Mouse (Mus musculus) CH12.LX (cell line): Measurements from ENCODE around the gene 1810062G17Rik. TPM values are rescaled to one million over a fixed set of nuclear protein-coding genes. Genes with fewer than 3 reads are reported as not detected.

Source experiments
- DNase-seq: peaks from one replicate; pipeline ENCODE4 v3.0.0-alpha.2; 2013; ENCODE audit errors: extremely low read depth
- H3K27ac ChIP-seq: 2 replicates; pipeline ENCODE4 v1.5.1; 2012; ENCODE audit warnings: low read depth, mild to moderate bottlenecking, control low read depth, moderate library complexity; ENCODE audit not compliant: insufficient read depth
- H3K27me3 ChIP-seq: replicated peaks from 2 replicates; pipeline ENCODE3; 2012; ENCODE audit warnings: inconsistent platforms
- H3K36me3 ChIP-seq, 2 experiments: replicated peaks in 1 of 2; 2 replicates each; pipeline versions ENCODE3 to v1.6.1; 2012; ENCODE audit warnings: inconsistent platforms in 1 of 2, low read length in 1 of 2, mild to moderate bottlenecking in 1 of 2, mixed read lengths in 1 of 2, moderate library complexity in 1 of 2; ENCODE audit not compliant: control insufficient read depth in 1 of 2, insufficient read depth in 1 of 2
- H3K4me1 ChIP-seq, 2 experiments: 2 replicates each; pipeline ENCODE4 v1.6.1; 2012; ENCODE audit warnings: inconsistent platforms in 1 of 2, moderate library complexity in 1 of 2; ENCODE audit not compliant: insufficient read depth in 2 of 2, control insufficient read depth in 1 of 2
- H3K4me2 ChIP-seq: 2 replicates; pipeline ENCODE4 v1.6.1; 2012; ENCODE audit warnings: low read depth, mild to moderate bottlenecking, control low read depth; ENCODE audit not compliant: poor library complexity, insufficient read depth, severe bottlenecking
- H3K4me3 ChIP-seq, 3 experiments: fragments of 150-350 bp in 1 of 3; sonication (generic) in 1 of 3; replicated peaks in 1 of 3; 2 replicates each; pipeline versions ENCODE3 to v1.5.1; 2011 to 2012; ENCODE audit warnings: low read depth in 2 of 3, low read length in 2 of 3, mild to moderate bottlenecking in 2 of 3, moderate library complexity in 2 of 3, control low read depth in 1 of 3, improper control_type of control experiment in 1 of 3, inconsistent platforms in 1 of 3, mixed read lengths in 1 of 3; ENCODE audit not compliant: poor library complexity in 1 of 3
- H3K79me2 ChIP-seq: replicated peaks from 2 replicates; pipeline ENCODE4 v1.6.1; 2012; ENCODE audit warnings: mild to moderate bottlenecking, moderate library complexity; ENCODE audit not compliant: control insufficient read depth, poor library complexity, insufficient read depth, severe bottlenecking; ENCODE audit errors: extremely low read depth
- H3K9ac ChIP-seq: 2 replicates; pipeline ENCODE4 v1.6.1; 2012; ENCODE audit warnings: low read depth, mild to moderate bottlenecking, control low read depth, moderate library complexity; ENCODE audit not compliant: insufficient read depth
- H3K9me3 ChIP-seq: replicated peaks from 2 replicates; pipeline ENCODE3; 2012; ENCODE audit warnings: low read length, inconsistent platforms, mixed read lengths
- BHLHE40 ChIP-seq: IDR thresholded peaks from 2 replicates; pipeline ENCODE4 v1.6.1; 2011; ENCODE audit warnings: mild to moderate bottlenecking, low read depth, low read length, improper control_type of control experiment
- CHD1 ChIP-seq: IDR thresholded peaks from 2 replicates; pipeline ENCODE4 v1.6.1; 2012; ENCODE audit warnings: low read depth, low read length, improper control_type of control experiment, inconsistent platforms
- CHD2 ChIP-seq: IDR thresholded peaks from 2 replicates; pipeline ENCODE4 v1.6.1; 2011; ENCODE audit warnings: low read length, improper control_type of control experiment
- CTCF ChIP-seq, 2 experiments: IDR thresholded peaks in 1 of 2; conservative IDR thresholded peaks in 1 of 2; 2 replicates each; pipeline ENCODE4 v1.5.1; 2011 to 2012; ENCODE audit warnings: low read depth in 2 of 2, low read length in 2 of 2, improper control_type of control experiment in 1 of 2, inconsistent platforms in 1 of 2, mild to moderate bottlenecking in 1 of 2, moderate library complexity in 1 of 2
- E2F4 ChIP-seq: IDR thresholded peaks from 2 replicates; pipeline ENCODE4 v1.6.1; 2011; ENCODE audit warnings: low read depth, low read length, improper control_type of control experiment; ENCODE audit not compliant: insufficient replicate concordance
- ELF1 ChIP-seq: IDR thresholded peaks from 2 replicates; pipeline ENCODE4 v1.6.1; 2014; ENCODE audit warnings: low read depth, mild to moderate bottlenecking, inconsistent platforms, low read length, improper control_type of control experiment
- EP300 ChIP-seq: IDR thresholded peaks from 2 replicates; pipeline ENCODE4 v1.6.1; 2011; ENCODE audit warnings: low read length, improper control_type of control experiment
- ETS1 ChIP-seq: conservative IDR thresholded peaks from 2 replicates; pipeline ENCODE4 v1.6.1; 2012; ENCODE audit warnings: low read depth, mild to moderate bottlenecking, inconsistent platforms, low read length, improper control_type of control experiment, moderate library complexity
- GABPA ChIP-seq: IDR thresholded peaks from 2 replicates; pipeline ENCODE4 v1.6.1; 2012; ENCODE audit warnings: low read depth, low read length, improper control_type of control experiment, inconsistent platforms; ENCODE audit not compliant: insufficient replicate concordance
- HCFC1 ChIP-seq: IDR thresholded peaks from 2 replicates; pipeline ENCODE4 v1.6.1; 2012; ENCODE audit warnings: low read depth, mild to moderate bottlenecking, inconsistent platforms, low read length, improper control_type of control experiment
- IRF4 ChIP-seq: IDR thresholded peaks from 2 replicates; pipeline ENCODE4 v1.6.1; 2014; ENCODE audit warnings: low read depth, mild to moderate bottlenecking, inconsistent platforms, low read length, improper control_type of control experiment
- JUND ChIP-seq: conservative IDR thresholded peaks from 2 replicates; pipeline ENCODE4 v1.6.1; 2011; ENCODE audit warnings: low read depth, low read length, improper control_type of control experiment
- KAT2A ChIP-seq: IDR thresholded peaks from 2 replicates; pipeline ENCODE4 v1.6.1; 2012; ENCODE audit warnings: low read length, improper control_type of control experiment, inconsistent platforms; ENCODE audit not compliant: insufficient replicate concordance
- MAX ChIP-seq: IDR thresholded peaks from 2 replicates; pipeline ENCODE4 v1.6.1; 2011; ENCODE audit warnings: low read length, improper control_type of control experiment
- MAZ ChIP-seq: IDR thresholded peaks from 2 replicates; pipeline ENCODE4 v1.6.1; 2012; ENCODE audit warnings: low read depth, mild to moderate bottlenecking, inconsistent platforms, low read length, improper control_type of control experiment, moderate library complexity
- MEF2A ChIP-seq: IDR thresholded peaks from 2 replicates; pipeline ENCODE4 v1.6.1; 2014; ENCODE audit warnings: low read depth, mild to moderate bottlenecking, inconsistent platforms, low read length, improper control_type of control experiment, borderline replicate concordance
- MYC ChIP-seq: IDR thresholded peaks from 2 replicates; pipeline ENCODE4 v1.6.1; 2011; ENCODE audit warnings: low read depth, mild to moderate bottlenecking, improper control_type of control experiment, low read length
- PAX5 ChIP-seq: IDR thresholded peaks from 2 replicates; pipeline ENCODE4 v1.6.1; 2012; ENCODE audit warnings: low read length, inconsistent platforms, mixed read lengths
- POLR2A ChIP-seq: IDR thresholded peaks from 2 replicates; pipeline ENCODE4 v1.6.1; 2011; ENCODE audit warnings: low read depth, mild to moderate bottlenecking, improper control_type of control experiment, low read length
- POLR2AphosphoS2 ChIP-seq: IDR thresholded peaks from 2 replicates; pipeline ENCODE4 v1.6.1; 2011; ENCODE audit warnings: low read depth, low read length, improper control_type of control experiment
- RCOR1 ChIP-seq: conservative IDR thresholded peaks from 2 replicates; pipeline ENCODE4 v1.6.1; 2012; ENCODE audit warnings: low read depth, mild to moderate bottlenecking, inconsistent platforms, low read length, improper control_type of control experiment
- SIN3A ChIP-seq: IDR thresholded peaks from 2 replicates; pipeline ENCODE4 v1.6.1; 2012; ENCODE audit warnings: low read length, improper control_type of control experiment, inconsistent platforms
- SMC3 ChIP-seq: IDR thresholded peaks from 2 replicates; pipeline ENCODE4 v1.6.1; 2011; ENCODE audit warnings: low read depth, low read length, improper control_type of control experiment
- TBP ChIP-seq: conservative IDR thresholded peaks from 2 replicates; pipeline ENCODE4 v1.6.1; 2011; ENCODE audit warnings: low read depth, low read length, improper control_type of control experiment
- TCF12 ChIP-seq: IDR thresholded peaks from 2 replicates; pipeline ENCODE4 v1.6.1; 2014; ENCODE audit warnings: low read depth, mild to moderate bottlenecking, inconsistent platforms, low read length, improper control_type of control experiment
- UBTF ChIP-seq: IDR thresholded peaks from 2 replicates; pipeline ENCODE4 v1.6.1; 2012; ENCODE audit warnings: low read depth, mild to moderate bottlenecking, inconsistent platforms, low read length, improper control_type of control experiment, moderate library complexity
- USF1 ChIP-seq: IDR thresholded peaks from 2 replicates; pipeline ENCODE4 v1.6.1; 2014; ENCODE audit warnings: low read depth, mild to moderate bottlenecking, inconsistent platforms, low read length, improper control_type of control experiment
- ZC3H11A ChIP-seq: IDR thresholded peaks from 2 replicates; pipeline ENCODE4 v1.6.1; 2012; ENCODE audit warnings: low read depth, mild to moderate bottlenecking, inconsistent platforms, low read length, improper control_type of control experiment
- ZKSCAN1 ChIP-seq: IDR thresholded peaks from 2 replicates; pipeline ENCODE4 v1.6.1; 2012; ENCODE audit warnings: low read depth, inconsistent platforms, low read length, improper control_type of control experiment, borderline replicate concordance
- ZMIZ1 ChIP-seq: IDR thresholded peaks from 2 replicates; pipeline ENCODE4 v1.6.1; 2012; ENCODE audit warnings: low read depth, mild to moderate bottlenecking, inconsistent platforms, low read length, improper control_type of control experiment
- dilution Hi-C: fragments of 300-500 bp; cut with MboI; formaldehyde crosslinking; loops from 2 replicates; pipeline ENCODE4 v1.14.3; 2020; ENCODE audit warnings: low sequenced_read_pairs; ENCODE audit not compliant: extremely low pct_unique_long_range_greater_than_20kb, extremely low pct_ligation_motif_present
- in situ Hi-C: fragments of 300-500 bp; cut with MboI; formaldehyde crosslinking; loops from 3 replicates; pipeline ENCODE4 v1.14.3; 2019; ENCODE audit warnings: low sequenced_read_pairs, low pct_ligation_motif_present, low pct_unique_long_range_greater_than_20kb, mixed read lengths
- polyA plus RNA-seq: library from polyadenylated mRNA; unstranded; fragments of >175 nt; gene quantifications from 2 replicates; pipeline ENCODE4 v1.2.1, GENCODE M21; 2012; ENCODE audit warnings: low read depth; ENCODE audit not compliant: insufficient read length
- total RNA-seq, 2 experiments: library from RNA; depleted of rRNA; stranded (reverse); fragments of 300-350 nt in 1 of 2; fragments of >200 nt in 1 of 2; gene quantifications; 2 replicates each; pipeline ENCODE4 v1.2.3; 2012 to 2014

The 1810062G17Rik gene
- total and polyA plus RNA-seq, 3 experiments, result 3.1 to 3.9 (median 3.3) TPM

DNA sequence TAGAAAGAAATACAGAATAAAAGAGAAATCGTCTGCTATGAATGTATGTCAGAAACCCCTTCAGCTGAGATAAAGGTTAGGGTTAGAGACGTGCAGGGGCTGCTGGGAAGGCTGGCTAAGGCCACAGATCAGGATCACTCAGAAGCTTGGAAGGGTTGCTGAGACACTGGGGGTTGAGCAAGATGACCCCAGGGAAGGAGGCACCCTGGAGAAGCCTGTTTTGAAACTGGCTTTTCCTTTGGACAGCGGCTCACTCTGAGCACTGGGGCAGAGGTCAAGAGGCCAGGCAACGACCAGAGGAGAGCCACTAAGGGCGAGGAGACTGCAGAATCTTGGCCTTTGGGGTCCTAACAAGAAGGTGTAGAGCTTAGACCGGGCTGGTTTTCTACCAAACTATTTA lies 10.4 kb downstream of the 1810062G17Rik start:
- dilution Hi-C loops, result no loop called here
- in situ Hi-C loops, result no loop called here

DNA sequence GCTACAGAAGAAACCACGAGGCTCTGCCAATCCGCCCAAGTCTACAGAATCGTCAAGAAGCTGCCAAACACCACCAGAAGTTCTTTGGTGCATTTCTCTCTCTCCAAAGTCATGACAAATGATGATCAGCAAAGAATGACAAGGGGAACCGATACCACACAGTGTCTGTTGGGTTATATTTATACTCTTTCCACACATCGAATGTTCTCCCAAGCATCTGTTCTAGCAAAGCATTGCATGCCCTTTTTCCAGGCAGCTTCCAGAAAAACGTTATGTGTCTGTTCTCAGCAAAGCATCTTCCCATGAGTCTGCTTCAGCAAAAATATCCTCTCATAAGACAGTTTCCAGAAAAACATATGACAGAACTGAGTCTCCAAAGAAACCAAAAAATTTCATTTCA lies 11.1 kb downstream of the 1810062G17Rik start:
- H3K9ac ChIP-seq, result no peak overlapping the region
- in situ Hi-C loops, result no loop called here
- dilution Hi-C loops, result no loop called here

More for the DNA sequence above, 10.4 kb downstream of the 1810062G17Rik start:
- peaks cover 16 to 37% of the 10 kb centered on the region in 2 experiments for H3K4me1 ChIP-seq
- no peaks in the 10 kb centered on the region for H3K27me3 ChIP-seq
- H3K9ac ChIP-seq, result no peak overlapping the region
- DNase-seq, result no peak
- TF ChIP-seq UBTF (no peak), ZKSCAN1 (no peak), POLR2A (no peak), ZC3H11A (no peak), ZMIZ1 (no peak), HCFC1 (no peak), IRF4 (no peak), MAX (no peak)
- H3K4me2 ChIP-seq, result no peak overlapping the region
- peaks cover 6% of the 10 kb centered on the region for H3K9me3 ChIP-seq
- H3K36me3 ChIP-seq, result no peaks in the 10 kb centered on the region
- no peaks in the 10 kb centered on the region for H3K79me2 ChIP-seq
- H3K4me3 ChIP-seq, result no peak overlapping the region
- H3K27ac ChIP-seq, result no peak overlapping the region

DNA sequence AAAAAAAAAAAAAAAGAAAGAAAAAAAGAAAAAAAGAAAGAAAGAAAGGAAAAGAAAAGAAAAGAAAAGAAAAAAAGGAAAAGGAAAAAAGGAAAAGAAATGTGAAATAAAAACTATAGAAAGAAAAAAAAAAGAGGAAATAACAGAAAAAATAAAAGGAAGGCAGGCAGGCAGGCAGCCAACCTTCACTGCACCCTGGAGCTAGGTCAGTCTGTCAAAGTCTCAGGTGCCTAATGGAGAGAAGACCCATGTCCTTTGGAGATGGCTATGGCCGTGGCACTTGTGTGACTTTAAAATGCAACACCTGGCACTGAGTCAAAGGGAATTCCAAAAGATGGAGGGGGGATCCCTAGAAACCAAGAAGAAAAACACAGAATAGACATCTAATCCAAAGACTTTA lies 12.6 kb downstream of the 1810062G17Rik start:
- no peak overlapping the region for H3K4me2 ChIP-seq
- H3K4me1 ChIP-seq, result peaks cover 12 to 26% of the 10 kb centered on the region in 2 experiments
- DNase-seq, result no peak
- no peak overlapping the region for H3K9ac ChIP-seq
- H3K27ac ChIP-seq, result no peak overlapping the region
- H3K4me3 ChIP-seq, result no peak overlapping the region
- in situ Hi-C loops (no loop called here), dilution Hi-C loops (no loop called here)
- no peaks in the 10 kb centered on the region for H3K27me3 ChIP-seq
- no peaks in the 10 kb centered on the region for H3K36me3 ChIP-seq
- H3K79me2 ChIP-seq, result no peaks in the 10 kb centered on the region
- H3K9me3 ChIP-seq, result peaks cover 11% of the 10 kb centered on the region
- TF ChIP-seq EP300 (no peak), ETS1 (no peak), CTCF (conservative IDR thresholded peaks at IDR 0.05 in 1 of 2, IDR thresholded peaks at IDR 0.05 in 1 of 2; ENCODE audit: low read depth in 2 of 2, low read length in 2 of 2) (no peak), CHD2 (no peak), SMC3 (no peak), MAZ (no peak), ZMIZ1 (no peak), TBP (no peak), MEF2A (no peak), ELF1 (no peak), ZKSCAN1 (no peak), TCF12 (no peak), HCFC1 (no peak), GABPA (no peak), CHD1 (no peak), PAX5 (no peak), IRF4 (no peak), MYC (no peak)

More for the DNA sequence above, 11.1 kb downstream of the 1810062G17Rik start:
- H3K27ac ChIP-seq, result no peak overlapping the region
- H3K4me3 ChIP-seq, result no peak overlapping the region
- H3K9me3 ChIP-seq, result peaks cover 8% of the 10 kb centered on the region
- H3K36me3 ChIP-seq, result no peaks in the 10 kb centered on the region
- peaks cover 14 to 30% of the 10 kb centered on the region in 2 experiments for H3K4me1 ChIP-seq
- H3K27me3 ChIP-seq, result no peaks in the 10 kb centered on the region
- TF ChIP-seq BHLHE40 (no peak), KAT2A (no peak), POLR2AphosphoS2 (no peak), E2F4 (no peak), EP300 (no peak), POLR2A (no peak), ZC3H11A (no peak), MAZ (no peak), RCOR1 (no peak), USF1 (no peak), MAX (no peak), SMC3 (no peak), CHD1 (no peak), MYC (no peak), JUND (no peak), SIN3A (no peak), IRF4 (no peak)
- TF ChIP-seq, all 38 proteins: peak for 0
- no peak overlapping the region for H3K4me2 ChIP-seq
- DNase-seq, result no peak
- no peaks in the 10 kb centered on the region for H3K79me2 ChIP-seq
